Mouse (Mus musculus) telencephalon, adult 2 months (tissue): ENCODE results near the gene Cfap73.
A peak's percentile ranks its signal among the peaks of the same experiment; 100 is the strongest.

Experiments
- DNase-seq: peaks from one replicate; pipeline ENCODE4 v3.0.0-alpha.2; 2011; ENCODE audit warnings: low read depth, low spot score

Cfap73 gene

DNA sequence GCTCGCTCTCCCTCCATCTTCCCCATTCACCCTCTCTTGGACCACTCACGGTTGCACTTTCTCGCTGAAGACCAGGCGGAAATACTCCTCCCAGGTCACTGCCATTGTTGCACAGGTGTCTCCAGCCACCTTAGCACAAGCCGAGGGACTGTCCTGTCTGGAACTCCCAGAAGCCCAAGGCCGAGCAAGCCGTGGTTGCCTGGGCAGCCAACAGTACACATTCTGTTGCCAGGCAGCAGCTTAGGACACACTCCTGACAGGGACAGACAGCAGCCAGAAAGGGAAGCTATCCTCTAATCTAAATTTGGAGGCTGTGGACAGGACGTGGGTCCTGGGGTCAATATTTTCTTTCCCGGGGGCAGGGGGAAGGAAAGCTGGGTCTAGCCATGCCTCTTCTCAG lies at the start of gene Cfap73:
Gene Cfap73 (minus strand): TSS at position 105 of the 400 bp plus-strand sequence.
- DNase-seq: no peak

DNA sequence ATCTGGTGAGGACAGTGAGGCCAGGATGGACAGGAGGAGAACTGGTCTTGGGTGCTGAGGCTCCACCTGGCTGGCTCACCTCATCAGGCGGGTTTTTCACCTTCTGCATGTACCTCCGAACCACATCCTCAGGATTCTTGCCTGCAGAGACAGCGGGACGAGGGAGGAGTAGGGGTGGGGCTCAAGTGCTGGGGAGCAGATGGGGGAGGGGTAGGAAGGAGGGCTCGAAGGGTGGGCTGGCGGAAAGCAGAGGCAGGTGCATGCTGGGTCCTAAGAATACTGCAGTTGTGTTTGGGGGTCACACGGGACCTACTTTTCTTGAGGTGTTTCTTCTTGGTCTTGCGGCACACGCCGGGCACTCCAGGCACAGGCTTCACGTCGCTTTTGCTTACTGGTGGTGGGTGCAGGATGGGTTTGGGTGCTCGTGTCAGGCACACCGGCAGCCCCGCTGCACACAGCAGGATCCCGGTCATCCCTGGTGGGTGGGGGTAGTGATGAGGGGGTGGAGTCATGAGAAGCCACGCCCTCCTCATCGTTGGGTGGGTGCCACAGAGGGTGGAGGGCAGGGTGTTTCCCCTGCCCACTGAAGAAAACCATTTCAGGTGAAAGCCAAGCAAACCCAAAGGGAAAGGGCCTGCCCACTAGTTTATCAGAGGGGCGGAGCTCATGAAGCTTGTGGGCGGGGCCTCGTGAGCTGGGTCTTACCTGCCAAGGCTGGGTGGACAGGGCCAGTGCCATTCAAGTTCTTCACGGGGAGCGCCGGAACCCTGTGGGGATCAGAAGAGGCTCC lies 49.1 kb upstream of the Cfap73 start:
- DNase-seq: no peak

DNA sequence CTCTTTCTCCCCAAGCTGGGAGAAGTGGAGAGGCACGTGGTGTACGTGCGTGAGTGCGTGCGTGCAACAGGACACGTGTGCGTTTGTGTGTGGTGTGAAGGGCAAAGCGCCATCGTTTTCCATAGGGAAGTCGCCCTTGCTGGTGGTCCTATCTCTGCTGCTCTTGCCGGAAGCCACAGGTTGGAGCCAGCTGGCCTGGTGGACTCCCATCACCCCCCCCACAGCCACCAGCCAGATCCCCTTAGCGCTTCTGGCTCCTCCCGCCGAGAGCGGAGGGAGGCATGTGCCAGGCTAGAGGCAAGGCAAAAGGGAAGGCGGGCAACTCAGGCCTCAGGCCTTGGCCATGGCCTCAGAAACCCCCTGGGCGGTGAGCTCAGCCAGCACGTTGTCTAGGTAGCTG lies 46.9 kb upstream of the Cfap73 start:
- no peak for DNase-seq

DNA sequence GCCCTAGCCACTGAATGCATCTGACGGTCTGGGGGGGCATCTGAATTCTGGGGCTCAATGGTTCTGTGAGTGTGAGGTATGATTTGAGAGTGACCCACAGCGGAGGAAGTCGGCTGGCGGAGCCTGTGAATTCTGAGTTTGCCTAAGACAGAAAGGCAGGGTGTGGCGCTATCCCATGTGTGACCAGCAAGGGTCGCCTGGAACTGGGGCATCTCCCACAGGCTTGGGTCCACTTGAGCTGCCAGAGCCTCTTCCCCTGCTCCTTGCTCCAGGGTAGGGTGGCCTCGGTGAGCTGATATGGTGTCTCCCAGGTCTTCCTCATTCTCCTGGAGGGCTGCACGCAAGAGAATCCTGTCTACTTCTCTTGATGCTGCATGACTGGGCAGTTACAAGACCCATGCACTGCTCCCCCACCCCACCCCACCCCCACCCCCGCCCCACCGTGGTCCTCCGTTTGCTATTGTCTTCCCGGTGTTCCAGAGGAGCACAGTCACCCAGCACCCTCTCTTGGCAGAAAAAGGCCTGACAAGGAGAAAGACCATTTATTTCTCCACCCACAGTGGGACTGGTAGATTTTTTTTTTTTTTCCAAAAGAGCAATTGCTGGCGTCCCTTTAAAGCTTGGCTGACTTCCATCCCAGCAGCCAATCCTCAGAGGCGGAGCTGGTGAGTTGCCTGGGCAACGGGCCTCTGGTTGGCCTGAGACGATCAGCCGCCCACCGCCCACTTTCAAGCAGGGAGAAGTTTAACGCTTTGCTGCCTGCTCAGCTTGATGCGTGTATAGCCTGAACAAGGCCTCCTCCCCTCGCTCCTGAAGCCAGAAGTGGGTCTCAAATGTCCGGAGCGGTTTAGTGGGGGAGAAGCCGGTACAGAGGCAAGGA lies 45.9 kb upstream of the Cfap73 start:
- peak; percentile 93 for DNase-seq

DNA sequence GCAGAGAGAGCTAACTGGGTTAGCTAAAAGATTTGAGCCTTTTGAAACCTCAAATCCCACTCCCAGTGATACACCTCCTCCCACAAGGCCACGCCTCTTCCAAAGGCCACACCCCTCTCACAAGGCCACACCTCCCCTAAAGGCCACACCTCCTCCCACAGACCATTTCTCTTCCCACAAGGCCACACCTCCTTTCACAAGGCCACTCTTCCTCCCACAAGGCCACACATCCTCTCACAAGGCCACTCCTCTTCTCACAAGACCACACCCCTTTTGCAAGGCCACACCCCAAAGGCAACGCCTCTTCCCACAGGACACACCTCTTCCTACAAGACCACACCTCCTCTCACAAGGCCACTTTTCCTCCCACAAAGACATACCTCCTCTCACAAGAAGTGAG lies 43.5 kb upstream of the Cfap73 start:
- no peak for DNase-seq

DNA sequence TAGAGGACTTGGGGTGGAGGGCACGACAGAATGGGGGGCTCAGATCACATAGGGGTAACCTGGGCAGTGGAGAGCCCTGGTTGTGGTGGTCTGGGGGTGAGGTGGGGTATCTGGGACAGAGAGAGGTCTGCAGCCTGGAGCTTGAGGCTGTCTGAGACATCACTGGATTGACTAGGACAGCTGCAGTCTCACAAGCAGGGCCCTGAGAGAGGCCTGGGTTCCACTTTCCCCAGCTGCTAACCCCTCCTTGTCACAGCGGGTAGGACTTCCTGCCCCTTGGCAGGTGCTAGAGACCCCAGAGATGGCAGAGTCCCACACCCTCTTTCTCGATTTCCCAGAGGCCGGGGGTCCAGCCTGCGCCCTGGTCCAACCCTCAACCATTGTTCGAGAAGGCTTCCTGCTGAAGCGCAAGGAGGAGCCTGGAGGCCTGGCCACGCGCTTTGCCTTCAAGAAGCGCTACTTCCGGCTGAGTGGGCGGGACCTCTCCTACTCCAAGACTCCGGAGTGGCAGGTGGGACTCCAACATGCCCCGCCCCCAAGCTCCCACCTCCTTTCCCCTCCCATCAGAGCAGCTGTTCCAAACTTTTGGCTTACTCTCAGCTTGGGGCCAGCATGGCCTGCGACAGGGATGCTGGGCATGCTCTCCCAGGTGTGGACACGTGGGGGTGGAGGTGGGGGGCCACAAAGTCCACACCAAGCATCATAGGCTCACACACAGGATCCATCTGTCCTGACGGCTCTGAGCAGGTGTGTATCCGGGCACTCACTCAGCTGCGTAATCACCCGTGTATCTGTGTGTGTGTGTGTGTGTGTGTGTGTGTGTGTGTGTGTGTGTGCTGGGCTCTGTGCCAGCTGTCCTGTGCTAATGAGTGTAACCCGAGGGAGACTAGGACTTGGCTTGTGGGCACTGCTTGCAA lies 40.5 kb upstream of the Cfap73 start:
- no peak for DNase-seq

DNA sequence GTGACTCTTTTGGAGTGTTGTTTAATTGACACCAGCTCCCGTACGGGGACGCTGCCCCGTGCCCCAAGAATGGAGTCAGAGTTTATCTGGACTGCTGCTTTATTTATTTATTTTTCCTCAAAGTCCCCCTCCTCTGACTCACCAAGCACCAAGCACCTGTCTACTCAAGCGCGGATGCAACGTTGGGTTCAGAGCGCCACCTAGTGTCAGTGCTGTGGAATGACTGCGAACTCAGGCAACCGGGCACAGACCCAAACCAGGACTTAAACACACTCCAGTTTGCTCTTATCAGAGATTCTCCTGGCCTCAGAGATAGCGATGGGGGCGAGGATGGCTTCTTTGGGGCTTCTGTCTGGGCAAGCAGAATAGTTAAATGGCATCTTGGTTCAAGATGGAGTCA lies 39.6 kb upstream of the Cfap73 start:
- no peak for DNase-seq

DNA sequence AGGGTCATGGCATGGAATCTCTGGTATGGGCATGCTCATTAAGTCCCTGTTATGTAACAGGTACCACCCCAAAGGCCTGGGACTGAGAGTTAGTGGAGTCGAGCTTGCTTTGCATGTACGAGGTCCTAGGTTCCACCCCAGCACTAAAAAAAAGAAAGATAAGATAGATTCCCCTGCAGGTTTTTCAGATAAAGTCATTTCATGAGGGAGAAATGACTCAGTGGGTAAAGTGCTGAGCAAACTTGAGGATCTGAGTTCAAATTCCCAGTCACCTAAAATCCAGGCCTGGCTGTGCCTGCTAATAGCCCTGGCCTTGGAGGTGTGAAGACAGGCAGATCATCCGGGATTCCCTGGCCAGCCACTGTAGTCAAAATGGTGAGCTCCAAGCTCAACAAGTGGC lies 37.8 kb upstream of the Cfap73 start:
- no peak for DNase-seq

DNA sequence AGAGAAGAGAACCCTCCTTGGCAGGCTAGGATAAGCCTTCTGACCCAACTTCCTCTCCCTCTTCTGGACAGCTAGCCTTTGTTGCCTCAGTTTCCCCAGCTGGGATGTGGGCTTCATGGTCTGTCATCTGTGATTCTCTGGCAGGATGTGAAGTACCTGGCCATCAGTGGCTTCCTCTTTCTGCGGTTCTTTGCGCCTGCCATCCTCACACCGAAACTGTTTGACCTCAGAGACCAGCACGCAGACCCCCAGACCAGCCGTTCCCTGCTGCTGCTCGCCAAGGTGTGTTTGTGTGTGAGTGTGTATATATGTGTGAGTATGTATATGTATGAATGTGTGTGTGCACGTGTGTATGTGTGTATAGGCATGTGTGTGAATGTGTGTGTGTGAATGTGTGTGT lies 36.1 kb upstream of the Cfap73 start:
- no peak for DNase-seq

DNA sequence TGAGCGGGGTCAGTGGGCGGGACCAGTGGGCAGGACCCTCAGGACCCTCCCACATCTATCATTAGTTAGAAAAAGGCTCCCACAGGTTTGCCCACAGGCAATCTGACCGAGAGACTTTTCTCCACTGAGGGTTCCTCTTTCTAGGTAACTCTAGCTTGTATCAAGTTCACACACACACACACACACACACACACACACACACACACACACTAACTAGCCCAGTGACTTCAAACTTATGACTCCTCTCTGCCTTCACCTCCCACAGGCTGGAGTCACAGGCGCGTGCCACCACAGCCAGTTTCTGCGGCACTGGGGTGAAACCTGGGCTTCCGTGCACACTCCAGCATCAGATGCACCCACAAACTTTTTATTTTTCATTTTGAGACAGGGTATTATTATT lies 34.7 kb upstream of the Cfap73 start:
- no peak for DNase-seq

DNA sequence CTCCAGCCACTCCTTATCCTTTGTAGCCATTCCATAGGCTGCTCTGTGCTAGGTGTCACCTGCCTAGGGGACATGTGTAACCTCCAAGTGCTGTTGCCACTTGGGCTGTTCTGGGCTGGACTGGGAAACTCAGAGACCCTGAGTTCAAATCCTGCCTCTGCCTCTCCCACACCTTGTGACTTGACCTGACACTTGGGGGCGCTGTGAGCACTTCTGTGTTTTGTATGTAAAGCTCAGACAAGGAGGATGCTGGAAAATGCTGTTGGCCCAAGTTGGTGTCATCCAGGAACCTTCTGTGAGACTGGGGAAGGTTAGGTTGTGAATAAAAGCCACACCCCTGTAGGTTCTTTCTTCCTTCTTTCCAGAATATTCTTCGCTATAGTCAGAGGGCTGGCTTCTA lies 30.9 kb upstream of the Cfap73 start:
- no peak for DNase-seq

DNA sequence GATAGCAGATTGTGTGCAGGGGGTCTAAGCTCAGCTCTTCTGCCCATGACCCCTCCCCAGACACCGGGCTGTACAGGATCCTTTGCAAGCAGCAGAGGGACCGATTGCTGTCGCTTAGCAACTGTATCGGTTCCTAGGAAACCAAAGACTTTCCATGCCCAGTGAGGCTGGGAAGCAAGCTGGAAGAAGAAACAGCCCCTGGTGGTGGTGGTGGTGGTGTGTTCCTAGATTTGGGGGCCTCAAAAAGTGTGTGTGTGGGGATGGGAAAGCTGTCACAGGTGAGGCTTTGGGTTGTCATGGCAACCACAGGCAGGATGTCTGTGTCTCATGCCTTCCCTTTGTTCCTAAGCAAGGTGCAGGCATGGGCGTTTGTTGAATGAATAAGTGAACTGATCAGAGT lies 26.8 kb upstream of the Cfap73 start:
- DNase-seq: peak; percentile 64

DNA sequence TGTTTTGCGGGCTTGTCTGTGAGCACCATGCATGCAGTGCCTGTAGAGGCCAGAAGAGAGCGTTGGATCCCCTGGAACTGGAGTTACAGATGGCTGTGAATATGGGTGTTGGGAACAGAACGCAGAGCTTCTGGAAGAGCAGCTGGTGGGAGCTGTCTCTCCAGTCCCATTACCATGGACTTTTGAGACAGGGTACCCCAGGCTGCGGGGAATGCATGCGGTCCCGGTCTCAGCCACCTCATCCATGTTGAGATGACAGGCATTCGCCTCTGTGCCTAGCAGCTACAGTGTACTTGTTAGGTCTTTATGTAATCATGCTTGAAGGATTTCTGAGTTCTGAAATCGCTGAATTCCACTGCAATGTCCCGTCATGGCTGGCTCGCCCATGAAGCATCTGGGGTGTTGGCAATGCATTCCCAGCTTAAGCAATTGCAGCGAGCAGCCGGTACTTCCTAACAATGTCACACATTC lies 22.3 kb upstream of the Cfap73 start:
- peak; percentile 88 for DNase-seq

DNA sequence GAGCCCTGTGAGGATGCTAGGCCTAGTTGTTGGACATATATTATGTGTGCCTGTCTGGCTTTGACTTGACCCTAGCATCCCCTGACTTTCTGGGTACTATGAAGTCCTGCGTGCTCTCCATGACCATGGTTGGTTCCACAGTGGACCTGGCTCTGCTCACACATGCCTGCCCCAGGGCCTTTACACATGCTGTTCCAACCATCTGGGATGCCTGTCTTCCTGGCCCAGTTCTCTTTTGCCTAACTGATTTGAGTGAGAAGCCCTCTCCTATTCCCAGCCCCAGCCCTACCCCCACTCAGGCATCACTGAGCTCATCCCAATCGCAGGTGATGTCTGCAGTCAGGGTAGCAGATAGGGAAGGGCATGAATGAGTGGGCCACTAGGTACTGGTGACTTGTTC lies 19.8 kb upstream of the Cfap73 start:
- no peak for DNase-seq

DNA sequence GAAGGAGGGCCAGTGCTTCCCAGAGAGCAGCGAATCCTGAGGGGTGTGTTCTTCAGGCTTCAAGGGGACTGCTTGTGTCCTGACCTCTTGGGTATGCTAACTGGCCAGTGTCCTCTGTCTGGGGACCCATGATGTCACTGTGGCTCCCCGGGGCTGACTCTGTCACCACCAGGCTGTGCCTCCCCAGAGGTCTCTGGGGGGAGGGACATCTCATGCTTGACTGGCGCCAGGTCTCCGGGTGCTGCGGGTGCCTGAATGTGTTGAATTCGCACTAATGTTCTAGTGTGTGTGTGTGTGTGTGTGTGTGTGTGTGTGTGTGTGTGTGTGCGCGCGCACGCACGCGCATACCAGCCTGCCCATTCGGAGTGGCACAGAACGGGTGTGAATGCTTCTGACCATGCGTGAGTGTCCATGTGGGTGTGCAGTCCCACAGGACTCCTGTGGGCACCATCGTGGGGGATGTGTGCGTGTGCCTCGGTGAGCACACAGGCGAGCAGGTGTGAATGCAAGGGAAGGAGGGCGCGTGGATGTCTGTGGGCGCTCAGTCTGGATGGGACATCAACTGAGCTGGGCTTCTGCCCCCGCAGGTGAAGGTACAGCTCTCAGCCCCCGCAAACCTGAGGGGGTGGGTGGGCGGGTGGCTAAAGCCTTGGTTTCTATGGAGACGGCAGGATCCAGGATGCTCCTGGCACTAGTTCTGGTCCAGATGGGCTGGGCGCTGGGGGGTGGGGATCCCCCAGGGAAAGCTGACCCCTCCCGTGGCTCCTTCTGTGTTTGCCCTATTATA lies 19.1 kb upstream of the Cfap73 start:
- peak; percentile 45 for DNase-seq

DNA sequence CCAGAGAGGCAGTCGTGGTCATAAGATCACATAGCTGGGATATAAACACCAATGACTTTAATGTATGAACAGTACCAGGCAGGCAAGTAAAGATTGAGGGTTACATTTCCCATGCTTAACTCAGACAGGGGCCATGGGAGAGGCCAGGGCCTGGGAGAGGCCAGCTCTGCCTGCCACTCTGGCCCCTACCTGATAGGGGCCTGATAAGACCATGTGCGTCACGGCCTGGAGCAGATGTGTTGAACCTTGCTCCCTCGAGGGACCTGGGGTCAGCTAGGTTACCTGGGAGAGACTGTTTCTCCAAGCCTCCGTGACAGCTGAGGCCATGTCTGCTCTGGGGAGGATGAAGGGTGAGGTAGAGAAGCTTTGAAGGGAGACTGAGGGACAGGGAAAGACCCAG lies 17.2 kb upstream of the Cfap73 start:
- DNase-seq: no peak

DNA sequence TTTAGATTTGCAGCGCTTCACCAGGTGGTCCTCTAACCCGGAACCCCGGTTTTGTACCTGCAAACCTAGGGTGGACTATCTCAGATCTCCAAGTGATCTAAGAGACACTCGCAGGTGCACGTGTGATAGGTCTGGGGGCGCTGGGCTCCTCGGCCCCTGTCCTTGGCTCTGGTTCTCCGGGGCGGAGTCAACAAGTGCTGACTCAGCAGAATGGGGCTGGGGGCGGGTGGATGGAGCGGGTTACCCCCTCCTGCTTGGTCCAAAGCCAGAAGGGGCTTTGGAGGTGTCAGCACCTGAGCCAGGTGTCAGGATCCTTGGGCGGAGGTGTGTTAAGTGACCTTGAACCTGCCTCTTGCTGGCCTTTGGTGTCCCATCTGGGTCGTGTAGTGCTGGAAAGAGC lies 15.9 kb upstream of the Cfap73 start:
- no peak for DNase-seq

DNA sequence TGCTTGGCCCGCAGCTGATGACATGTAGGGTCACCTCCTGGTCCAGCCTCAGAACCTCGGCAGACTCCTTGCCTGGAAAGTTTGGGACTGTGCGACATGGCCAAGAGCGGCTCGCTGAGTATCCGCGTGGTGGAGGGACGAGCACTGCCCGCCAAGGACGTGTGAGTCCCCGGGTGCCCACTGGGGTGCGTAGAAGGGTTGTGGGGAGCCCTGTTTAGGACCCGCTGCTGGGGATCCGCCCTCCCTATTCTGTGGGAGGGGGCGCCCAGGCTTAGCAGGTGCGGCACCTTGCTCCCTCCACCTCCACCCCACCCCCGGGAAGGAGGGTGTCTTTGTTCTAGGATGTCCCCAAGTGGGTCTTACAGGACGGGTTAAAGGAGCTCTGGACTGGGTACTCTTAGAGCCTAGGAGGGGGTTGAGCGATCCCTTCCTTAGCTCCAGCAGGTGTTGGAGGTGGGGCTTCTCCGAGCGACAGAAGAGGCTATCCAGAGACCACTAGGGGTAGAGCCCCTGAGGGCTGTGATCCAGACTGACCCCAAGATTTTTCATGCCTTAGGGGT lies 15.4 kb upstream of the Cfap73 start:
- no peak for DNase-seq

DNA sequence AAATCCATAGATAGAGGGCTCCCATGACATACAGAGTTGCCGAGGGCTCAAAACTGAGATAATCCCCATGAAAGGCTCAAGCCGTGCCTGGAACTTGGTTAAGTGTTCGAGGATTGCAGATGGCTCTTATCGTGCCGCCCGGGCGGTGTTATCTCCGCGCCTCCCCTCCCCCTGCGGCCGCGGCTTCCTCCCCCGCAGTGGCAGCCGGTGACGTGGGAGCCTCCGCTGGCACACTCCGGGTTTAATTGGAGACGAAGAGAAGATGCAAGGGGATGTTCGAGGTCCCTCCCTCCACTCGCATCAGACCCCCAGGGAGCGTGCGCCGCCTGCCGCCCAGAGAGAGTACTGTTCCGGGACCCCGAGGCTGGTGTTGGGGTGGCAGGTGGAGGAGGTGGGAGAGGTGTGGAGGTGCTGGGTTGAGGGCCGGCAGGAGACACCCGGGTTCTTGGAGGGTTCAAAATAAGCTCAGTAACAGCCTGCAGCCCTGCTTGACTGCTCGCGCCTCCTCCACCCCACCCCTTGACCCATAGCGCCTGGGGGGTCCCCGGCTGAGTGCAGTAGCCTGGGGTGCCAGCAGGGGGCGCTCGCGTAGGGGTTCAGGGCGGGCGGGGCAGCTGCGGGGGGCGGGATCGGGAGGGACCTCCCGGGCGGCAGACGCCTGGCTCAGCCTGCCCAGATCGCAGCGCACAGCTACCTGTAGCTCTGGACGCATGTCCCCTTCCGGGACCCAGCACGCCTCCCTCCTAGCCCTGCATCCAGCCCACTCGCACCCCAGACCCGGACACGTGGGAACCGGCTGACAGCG lies 14.7 kb upstream of the Cfap73 start, which contains the start of gene Rasal1:
Gene Rasal1 (plus strand): TSS at position 244 of the 805 bp plus-strand sequence.
- peak; percentile 68 for DNase-seq
